Mouse (Mus musculus): ENCODE measurements around the gene Clec4d.
"Not testable (repeated sequence)": the region's sequence is repeated elsewhere in the genome, so short reads cannot be mapped to it uniquely, and the experiment has no call there.

- TF ChIP-seq CHD2 (IDR thresholded peaks at IDR 0.05; ENCODE audit: low read depth, low read length); ZNF384 (IDR thresholded peaks at IDR 0.05; ENCODE audit: low read depth, low read length); HCFC1 (IDR thresholded peaks at IDR 0.05; ENCODE audit: borderline replicate concordance, insufficient read depth, low read length); MAFK (IDR thresholded peaks at IDR 0.05; ENCODE audit: insufficient read depth, low read depth, low read length): not testable (repeated sequence)
Observed at GRCm38 (mm10) chr6:123306315-123306714, 44.4 kb downstream of the Clec4d start.
